8 mouse cellular contexts compared by ENCODE assay signal in genomic region chr17:26202737-26203136, GRCm38 (mm10). TPM values are rescaled to one million over a fixed set of nuclear protein-coding genes. Genes with fewer than 3 reads are reported as not detected.
A peak's percentile ranks its signal among the peaks of the same experiment; 100 is the strongest.
DNase-seq lines count a peak whose midpoint lies in the region; ATAC-seq and TF ChIP-seq lines count a peak whose summit lies in the region.

Rgs11 (plus strand) TSS chr17:26202951.

- H3K9ac ChIP-seq in forebrain, embryonic 15.5 days (replicated peaks) = peak within 1 kb of the TSS; percentile 38
- H3K9ac ChIP-seq in kidney, postnatal 0 days (ENCODE audit: low read depth, low read length) = peak within 1 kb of the TSS; percentile 37; the same call in 1 of the 2 replicates
- no peak within 1 kb of the TSS for H3K9ac ChIP-seq in liver, embryonic 15.5 days
- peak within 1 kb of the TSS; percentile 62 for H3K9ac ChIP-seq in neural tube, embryonic 13.5 days

- H3K27ac ChIP-seq in kidney, adult 2 months (ENCODE audit: insufficient read depth, low read depth, low read length) = no peak within 1 kb of the TSS
- no peak within 1 kb of the TSS for H3K27ac ChIP-seq in forebrain, embryonic 15.5 days (replicated peaks)
- no peak within 1 kb of the TSS for H3K27ac ChIP-seq in kidney, postnatal 0 days
- no peak within 1 kb of the TSS for H3K27ac ChIP-seq in liver, embryonic 15.5 days (replicated peaks)
- no peak within 1 kb of the TSS for H3K27ac ChIP-seq in neural tube, embryonic 13.5 days (replicated peaks)

- no peaks in the 10 kb centered on the region for H3K9me3 ChIP-seq in forebrain, embryonic 15.5 days
- no peaks in the 10 kb centered on the region for H3K9me3 ChIP-seq in kidney, postnatal 0 days (replicated peaks; ENCODE audit: low read length)
- H3K9me3 ChIP-seq in liver, embryonic 15.5 days (replicated peaks) = no peaks in the 10 kb centered on the region
- no peaks in the 10 kb centered on the region for H3K9me3 ChIP-seq in neural tube, embryonic 13.5 days

- H3K4me1 ChIP-seq in kidney, adult 2 months (ENCODE audit: control insufficient read depth, insufficient read depth, low read length) = 0 out of 2 replicates have a peak, but pooled peaks cover 7% of the 10 kb centered on the region
- peaks cover 25% of the 10 kb centered on the region for H3K4me1 ChIP-seq in forebrain, embryonic 15.5 days
- peaks cover 4% of the 10 kb centered on the region; the same call in 1 of the 2 replicates for H3K4me1 ChIP-seq in kidney, postnatal 0 days (replicated peaks; ENCODE audit: insufficient read depth, low read length)
- H3K4me1 ChIP-seq in liver, embryonic 15.5 days (replicated peaks) = peaks cover 60% of the 10 kb centered on the region
- peaks cover 35% of the 10 kb centered on the region for H3K4me1 ChIP-seq in neural tube, embryonic 13.5 days (replicated peaks)

- H3K36me3 ChIP-seq in kidney, adult 2 months (ENCODE audit: control insufficient read depth, insufficient read depth, low read length) = no peaks in the 10 kb centered on the region
- H3K36me3 ChIP-seq in forebrain, embryonic 15.5 days = 0 out of 2 replicates have a peak, but pooled peaks cover under 1% of the 10 kb centered on the region
- H3K36me3 ChIP-seq in kidney, postnatal 0 days (ENCODE audit: insufficient read depth, low read length) = no peaks in the 10 kb centered on the region
- H3K36me3 ChIP-seq in liver, embryonic 15.5 days (replicated peaks) = peaks cover 5% of the 10 kb centered on the region; the same call in 1 of the 2 replicates
- peaks cover 7% of the 10 kb centered on the region for H3K36me3 ChIP-seq in neural tube, embryonic 13.5 days

- DNase-seq in kidney, adult 2 months = peak; percentile 25
- no peak for DNase-seq in kidney, adult 9 months
- DNase-seq in adrenal gland, adult 2 months = peak; percentile 81
- DNase-seq in kidney, postnatal 0 days (ENCODE audit: low spot score) = no peak
- no peak for DNase-seq in adipocyte (ENCODE audit: low spot score)

- H3K4me3 ChIP-seq in kidney, adult 2 months (ENCODE audit: insufficient read depth, low read depth, low read length) = peak within 1 kb of the TSS; percentile 60
- H3K4me3 ChIP-seq in forebrain, embryonic 15.5 days = peak within 1 kb of the TSS; percentile 46
- peak within 1 kb of the TSS; percentile 49 for H3K4me3 ChIP-seq in kidney, postnatal 0 days (replicated peaks; ENCODE audit: low read depth, low read length)
- H3K4me3 ChIP-seq in liver, embryonic 15.5 days (replicated peaks) = peak within 1 kb of the TSS; percentile 56
- H3K4me3 ChIP-seq in neural tube, embryonic 13.5 days = peak within 1 kb of the TSS; percentile 42

- no peaks in the 10 kb centered on the region for H3K27me3 ChIP-seq in kidney, adult 2 months (replicated peaks; ENCODE audit: control insufficient read depth, insufficient read depth, low read length)
- H3K27me3 ChIP-seq in forebrain, embryonic 15.5 days = peaks cover 52% of the 10 kb centered on the region
- H3K27me3 ChIP-seq in kidney, postnatal 0 days (ENCODE audit: insufficient read depth, low read length) = peaks cover 12% of the 10 kb centered on the region; the same call in 1 of the 2 replicates
- H3K27me3 ChIP-seq in liver, embryonic 15.5 days = peaks cover 73% of the 10 kb centered on the region
- peaks cover 78% of the 10 kb centered on the region for H3K27me3 ChIP-seq in neural tube, embryonic 13.5 days

- 5% methylated on average over 21 of the region's 22 CpGs for WGBS in kidney, adult 2 months
- 3% methylated on average over 22 of the region's 22 CpGs for WGBS in forebrain, embryonic 15.5 days
- WGBS in kidney, postnatal 0 days = 4% methylated on average over 22 of the region's 22 CpGs
- WGBS in liver, embryonic 15.5 days (ENCODE audit: insufficient replicate concordance) = 2% methylated on average over 22 of the region's 22 CpGs
- 3% methylated on average over 22 of the region's 22 CpGs for WGBS in neural tube, embryonic 13.5 days

- TF ChIP-seq POLR2A in kidney, adult 2 months (IDR thresholded peaks at IDR 0.05; ENCODE audit: low read depth, low read length) = no peak

- no peak for ATAC-seq in forebrain, embryonic 15.5 days (replicated peaks)
- ATAC-seq in kidney, postnatal 0 days (replicated peaks; ENCODE audit: low FRiP score, low read depth) = no peak
- no peak for ATAC-seq in liver, embryonic 15.5 days (ENCODE audit: insufficient read depth)
- no peak for ATAC-seq in neural tube, embryonic 13.5 days (ENCODE audit: low read depth)

- TF ChIP-seq CTCF in kidney, adult 2 months (conservative IDR thresholded peaks at IDR 0.05; ENCODE audit: insufficient read depth, insufficient read length, low read depth, low read length) = no peak
- no peak for TF ChIP-seq CTCF in kidney, postnatal 0 days (IDR thresholded peaks at IDR 0.05; ENCODE audit: low read depth)

- peak within 1 kb of the TSS; percentile 93 for H3K4me2 ChIP-seq in forebrain, embryonic 15.5 days (replicated peaks)
- H3K4me2 ChIP-seq in kidney, postnatal 0 days (ENCODE audit: low read length) = peak within 1 kb of the TSS; percentile 87
- peak within 1 kb of the TSS; percentile 97 for H3K4me2 ChIP-seq in liver, embryonic 15.5 days
- peak within 1 kb of the TSS; percentile 92 for H3K4me2 ChIP-seq in neural tube, embryonic 13.5 days

RNA-seq across cellular contexts. Expression of gene Rgs11, which starts in this region (rescaled TPM):
- 25.0 and 32.0 TPM in 2 replicates for polyA plus RNA-seq in kidney, adult 2 months (2012; rRNA removed)
- total RNA-seq in adrenal gland, adult 2 months (2021) = 10 to 100 TPM; 31.9 to 37.2 TPM
- polyA plus RNA-seq in adrenal gland, adult 2 months (2012; rRNA removed) = 147 and 149 TPM in 2 replicates
- 4.1 and 6.1 TPM in 2 replicates for polyA plus RNA-seq in forebrain, embryonic 15.5 days (2015; fragmentation: Nextera tagmentation; extraction: Ambion mirVana)
- 9.1 and 11.1 TPM in 2 replicates for polyA plus RNA-seq in kidney, postnatal 0 days (2015; fragmentation: Nextera tagmentation; extraction: Ambion mirVana)
- polyA plus RNA-seq in liver, embryonic 15.5 days (2015; fragmentation: Nextera tagmentation; extraction: Ambion mirVana) = 0.24 and 0.36 TPM in 2 replicates
- polyA plus RNA-seq in neural tube, embryonic 13.5 days (2015; fragmentation: Nextera tagmentation; extraction: Ambion mirVana) = 11.5 and 15.9 TPM in 2 replicates

Comparison
In these comparisons a context has a peak if more than half of its experiments do, and no peak if none do; other contexts are left out.
1. DNase-seq: peak in kidney, adult 2 months (single experiment) and adrenal gland, adult 2 months (single experiment); none in kidney, adult 9 months (single experiment), kidney, postnatal 0 days (single experiment) and adipocyte (single experiment).
2. Peak in every context shown above with its lines, with median percentiles within 50 percentile points of each other: H3K4me3 ChIP-seq and H3K4me2 ChIP-seq.